Mouse (Mus musculus): ENCODE results near the gene Piga.
A peak's percentile ranks its signal among the peaks of the same experiment; 100 is the strongest.

Piga gene

GRCm38 (mm10) chrX:164432682-164433081, 13.1 kb downstream of the Piga start:
- no peak for DNase-seq (ENCODE audit: low read depth, low spot score)

GRCm38 (mm10) chrX:164436709-164437108, 17.1 kb downstream of the Piga start, which contains the start of gene Asb11:
TSS of gene Asb11 (plus strand) at chrX:164436994.
- DNase-seq (ENCODE audit: low read depth, low spot score) = no peak

- no peak for DNase-seq (ENCODE audit: low read depth, low spot score)
These were observed 19.9 kb downstream of the Piga start for GRCm38 (mm10) chrX:164439462-164439861.

- DNase-seq (ENCODE audit: low read depth, low spot score) = no peak
These were observed 20.6 kb downstream of the Piga start for GRCm38 (mm10) chrX:164440140-164440539.

GRCm38 (mm10) chrX:164440703-164441102, 21.1 kb downstream of the Piga start:
- no peak for DNase-seq (ENCODE audit: low read depth, low spot score)

GRCm38 (mm10) chrX:164441306-164441705, 21.7 kb downstream of the Piga start:
- DNase-seq (ENCODE audit: low read depth, low spot score) = no peak

- no peak for DNase-seq (ENCODE audit: low read depth, low spot score)
These were observed 26.0 kb downstream of the Piga start for GRCm38 (mm10) chrX:164445601-164446000.

GRCm38 (mm10) chrX:164446106-164446551, 26.5 kb downstream of the Piga start:
- DNase-seq (ENCODE audit: low read depth, low spot score) = no peak

GRCm38 (mm10) chrX:164446835-164447681, 27.5 kb downstream of the Piga start:
- DNase-seq (ENCODE audit: low read depth, low spot score) = no peak

GRCm38 (mm10) chrX:164447682-164448071, 28.1 kb downstream of the Piga start:
- DNase-seq (ENCODE audit: low read depth, low spot score) = no peak

- peak; percentile 4 for DNase-seq (ENCODE audit: low read depth, low spot score)
These were observed 29.6 kb downstream of the Piga start for GRCm38 (mm10) chrX:164449201-164449600.

GRCm38 (mm10) chrX:164459205-164459878, 39.8 kb downstream of the Piga start:
- DNase-seq (ENCODE audit: low read depth, low spot score) = no peak
